Mouse (Mus musculus) neural tube, embryonic 12.5 days (tissue): ENCODE measurements around the gene Irf3. TPM values are rescaled to one million over a fixed set of nuclear protein-coding genes. Genes with fewer than 3 reads are reported as not detected.

Experiments used
- ATAC-seq: fragments of 200-750 bp; cut with Nextera tagmentation; 2 replicates; pipeline ENCODE4 v1.8.0; 2017; ENCODE audit warnings: low read depth, mild to moderate bottlenecking, moderate TSS enrichment, moderate library complexity; ENCODE audit not compliant: low FRiP score
- H3K27ac ChIP-seq: fragments of 300-500 bp; sonication (generic); 2 replicates; pipeline ENCODE4 v1.5.1; 2016
- H3K27me3 ChIP-seq: fragments of 300-500 bp; sonication (generic); replicated peaks from 2 replicates; pipeline ENCODE4 v1.6.1; 2016; ENCODE audit warnings: mild to moderate bottlenecking
- H3K36me3 ChIP-seq: fragments of 300-500 bp; sonication (generic); 2 replicates; pipeline ENCODE4 v1.6.1; 2016; ENCODE audit warnings: mild to moderate bottlenecking
- H3K4me1 ChIP-seq: fragments of 300-500 bp; sonication (generic); 2 replicates; pipeline ENCODE4 v1.6.1; 2016
- H3K4me2 ChIP-seq: fragments of 300-500 bp; sonication (generic); replicated peaks from 2 replicates; pipeline ENCODE4 v1.6.1; 2016; ENCODE audit warnings: mild to moderate bottlenecking
- H3K4me3 ChIP-seq: fragments of 300-500 bp; sonication (generic); 2 replicates; pipeline ENCODE4 v1.5.1; 2016
- H3K9ac ChIP-seq: fragments of 300-500 bp; sonication (generic); 2 replicates; pipeline ENCODE4 v1.6.1; 2016; ENCODE audit warnings: mild to moderate bottlenecking
- H3K9me3 ChIP-seq: fragments of 300-500 bp; sonication (generic); 2 replicates; pipeline ENCODE4 v1.6.1; 2016; ENCODE audit warnings: mild to moderate bottlenecking
- WGBS: fragments of 180-500 bp; shearing (Covaris S2); methylation state at CpG from one replicate; pipeline ENCODE4 v1.1.7; 2016; 5-methylcytosine and 5-hydroxymethylcytosine counted together
- polyA plus RNA-seq: library from polyadenylated mRNA; unstranded; fragments of >200 nt; fragmentation: Nextera tagmentation; extraction: Ambion mirVana; gene quantifications from 2 replicates; pipeline ENCODE4 v1.2.1, GENCODE M21; 2016

The Irf3 gene
- polyA plus RNA-seq, 1 experiment from 2014 or later, result 73.4 TPM

DNA sequence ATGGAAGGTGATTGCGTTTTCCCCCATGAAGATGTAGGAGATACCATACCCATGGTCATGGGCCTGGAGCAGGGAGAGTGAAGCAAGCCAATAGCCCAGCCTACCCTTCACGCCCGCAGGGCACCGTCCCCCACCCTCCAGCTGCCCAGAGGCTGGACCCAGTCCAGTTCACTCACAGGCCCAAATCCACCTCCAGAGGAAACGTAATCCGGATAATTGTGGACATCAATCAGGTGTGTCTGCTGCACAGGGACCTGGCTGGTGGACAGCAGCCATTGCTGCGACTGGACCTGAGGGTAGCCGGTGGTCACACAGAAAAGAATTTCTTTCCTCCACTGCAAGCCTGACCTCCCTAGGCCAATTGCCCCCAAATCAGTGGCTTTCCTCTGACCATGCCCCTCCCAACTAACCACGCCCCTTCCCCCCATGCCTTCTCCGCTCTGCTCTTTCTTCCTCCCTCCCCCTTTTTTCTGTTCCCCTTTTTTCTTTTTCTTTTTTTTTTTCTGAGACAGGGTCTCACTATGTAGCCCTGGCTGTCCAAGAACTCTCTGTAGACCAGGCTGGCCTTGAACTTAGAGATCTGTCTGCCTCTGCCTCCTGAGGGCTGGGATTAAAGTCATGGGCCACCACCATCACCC, 37.5 kb upstream of the Irf3 start:
- no peaks in the 10 kb centered on the region for H3K27me3 ChIP-seq
- H3K4me2 ChIP-seq, result no peak overlapping the region
- H3K27ac ChIP-seq, result no peak overlapping the region
- H3K9ac ChIP-seq, result no peak overlapping the region
- no peak for ATAC-seq
- peaks cover 53% of the 10 kb centered on the region for H3K36me3 ChIP-seq
- 89% methylated on average over 10 of the region's 10 CpGs for WGBS
- no peaks in the 10 kb centered on the region for H3K9me3 ChIP-seq
- no peaks in the 10 kb centered on the region for H3K4me1 ChIP-seq
- H3K4me3 ChIP-seq, result no peak overlapping the region

DNA sequence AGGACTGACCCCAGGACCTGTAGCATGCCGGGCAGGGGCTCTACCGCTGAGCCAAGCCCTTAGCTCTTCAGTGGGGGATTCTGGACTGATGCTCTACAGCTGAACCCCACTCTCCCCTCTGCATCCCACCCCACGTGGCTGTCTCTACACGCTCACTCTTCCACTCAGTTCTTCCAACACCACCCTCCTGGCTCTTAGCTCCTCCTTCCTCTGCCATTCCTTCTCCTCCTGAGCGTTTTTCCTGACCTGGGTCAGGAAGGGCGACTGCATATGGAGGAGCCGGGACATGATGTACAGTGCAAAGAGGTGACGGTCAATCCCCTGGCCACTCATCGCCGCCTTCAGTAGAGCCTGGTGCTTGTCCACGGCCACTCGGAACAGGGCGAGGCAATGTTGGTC, 36.9 kb upstream of the Irf3 start:
- no peak for ATAC-seq
- H3K9me3 ChIP-seq, result no peaks in the 10 kb centered on the region
- peaks cover 58% of the 10 kb centered on the region for H3K36me3 ChIP-seq

GRCm38 (mm10) chr7:44962337-44962736, 35.1 kb upstream of the Irf3 start:
- Histone ChIP-seq H3K4me1 (no peaks in the 10 kb centered on the region), H3K4me3 (no peak overlapping the region), H3K4me2 (no peak overlapping the region), H3K27me3 (no peaks in the 10 kb centered on the region), H3K36me3 (peaks cover 72% of the 10 kb centered on the region), H3K27ac (no peak overlapping the region), H3K9ac (no peak overlapping the region), H3K9me3 (no peaks in the 10 kb centered on the region)
- ATAC-seq, result no peak
- 83% methylated on average over 8 of the region's 8 CpGs for WGBS

More for the DNA sequence above, 36.9 kb upstream of the Irf3 start:
- 91% methylated on average over 13 of the region's 13 CpGs for WGBS
- H3K4me1 ChIP-seq, result no peaks in the 10 kb centered on the region
- no peaks in the 10 kb centered on the region for H3K27me3 ChIP-seq
- H3K4me3 ChIP-seq, result no peak overlapping the region
- H3K4me2 ChIP-seq, result no peak overlapping the region
- H3K9ac ChIP-seq, result no peak overlapping the region
- no peak overlapping the region for H3K27ac ChIP-seq

DNA sequence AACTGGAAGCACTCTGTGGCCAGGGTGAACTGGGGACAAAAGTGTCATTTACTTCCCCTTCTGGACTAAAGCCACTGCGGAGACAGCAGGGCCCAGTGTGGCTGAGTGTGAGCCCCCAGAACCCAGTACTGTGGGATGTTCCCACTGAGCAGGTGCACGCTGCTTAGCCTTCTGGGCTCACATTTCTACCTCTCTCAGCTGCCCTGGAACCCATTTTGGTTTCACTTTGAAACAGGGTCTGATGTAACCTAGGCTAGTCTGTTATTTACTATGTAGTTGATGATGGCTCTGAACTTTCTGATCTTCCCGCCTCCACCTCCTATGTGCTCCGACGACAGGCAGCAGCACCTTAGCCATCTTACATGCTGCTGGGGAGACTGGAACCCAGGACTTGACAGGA, 34.6 kb upstream of the Irf3 start:
- ATAC-seq, result no peak
- Histone ChIP-seq H3K4me1 (no peaks in the 10 kb centered on the region), H3K9ac (no peak overlapping the region), H3K4me2 (no peak overlapping the region), H3K36me3 (peaks cover 74% of the 10 kb centered on the region), H3K27me3 (no peaks in the 10 kb centered on the region), H3K27ac (no peak overlapping the region), H3K9me3 (no peaks in the 10 kb centered on the region), H3K4me3 (no peak overlapping the region)
- 89% methylated on average over 5 of the region's 5 CpGs for WGBS

DNA sequence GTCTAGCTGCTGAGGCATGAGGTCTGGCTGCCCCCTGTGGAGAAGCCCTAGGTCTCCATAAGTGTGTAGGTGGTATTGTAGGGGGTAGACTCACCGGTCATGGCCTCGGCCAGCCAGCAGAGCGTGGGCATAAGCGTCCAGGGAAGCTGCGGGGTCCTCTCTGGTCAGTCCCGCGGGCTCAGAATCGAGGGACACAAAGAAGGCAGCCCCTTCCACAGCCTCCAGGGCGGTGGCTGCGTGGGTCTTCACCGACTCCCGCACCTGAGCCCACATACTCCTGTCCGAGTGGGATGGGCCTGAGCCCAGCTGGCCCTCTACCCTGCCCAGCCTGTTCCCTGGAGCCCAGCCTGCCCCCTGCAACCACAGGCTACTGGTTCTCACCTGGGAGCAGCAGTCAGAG, 32.5 kb upstream of the Irf3 start:
- Histone ChIP-seq H3K4me2 (no peak overlapping the region), H3K27me3 (no peaks in the 10 kb centered on the region), H3K27ac (no peak overlapping the region), H3K9me3 (no peaks in the 10 kb centered on the region), H3K9ac (no peak overlapping the region), H3K4me3 (no peak overlapping the region; the same call in 1 of the 2 replicates), H3K4me1 (no peaks in the 10 kb centered on the region), H3K36me3 (peaks cover 63% of the 10 kb centered on the region)
- no peak for ATAC-seq
- 97% methylated on average over 13 of the region's 13 CpGs for WGBS

DNA sequence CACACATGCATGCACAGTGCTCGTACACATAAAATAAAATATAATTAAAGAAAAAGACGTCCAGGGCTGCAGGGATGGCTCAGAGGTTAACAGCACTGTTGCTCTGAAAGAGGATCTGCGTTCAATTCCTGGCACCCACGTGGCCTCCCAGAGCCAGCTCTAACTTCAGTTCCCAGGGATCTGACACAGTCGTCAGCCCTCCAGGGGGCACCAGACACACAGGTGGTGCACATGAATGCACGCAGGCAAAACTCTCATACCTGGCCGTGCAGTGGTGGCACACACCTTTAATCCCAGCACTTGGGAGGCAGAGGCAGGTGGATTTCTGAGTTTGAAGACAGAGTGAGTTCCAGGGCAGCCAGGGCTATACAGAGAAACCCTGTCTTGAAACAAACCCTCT, 31.5 kb upstream of the Irf3 start:
- peaks cover 57% of the 10 kb centered on the region for H3K36me3 ChIP-seq
- 79% methylated on average over 7 of the region's 7 CpGs for WGBS
- H3K27ac ChIP-seq, result no peak overlapping the region
- H3K27me3 ChIP-seq, result no peaks in the 10 kb centered on the region
- no peak overlapping the region for H3K9ac ChIP-seq
- no peak for ATAC-seq
- no peak overlapping the region for H3K4me2 ChIP-seq
- H3K4me3 ChIP-seq, result no peak overlapping the region
- H3K9me3 ChIP-seq, result no peaks in the 10 kb centered on the region
- peaks cover 7% of the 10 kb centered on the region for H3K4me1 ChIP-seq

DNA sequence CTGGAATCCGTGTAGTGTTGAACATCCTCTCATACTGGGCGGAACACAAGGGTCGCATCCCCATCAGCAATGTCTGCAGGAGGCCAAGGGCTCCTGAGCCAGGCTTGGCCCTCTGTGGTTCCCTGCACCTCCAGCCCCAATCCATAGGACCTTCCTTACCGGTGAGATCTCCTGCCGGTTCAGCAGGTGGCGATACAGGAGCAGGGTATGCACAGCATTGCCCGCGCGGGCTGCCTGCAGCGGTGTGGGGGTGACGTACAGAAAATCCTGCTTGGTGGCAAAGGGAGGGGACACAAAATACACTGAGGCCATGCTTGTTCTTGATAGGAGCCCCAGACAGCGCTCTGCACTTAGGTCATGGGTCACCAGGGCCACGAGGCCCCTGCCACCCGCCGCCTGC, 30.8 kb upstream of the Irf3 start:
- Histone ChIP-seq H3K4me1 (peaks cover 12% of the 10 kb centered on the region), H3K27ac (no peak overlapping the region), H3K4me2 (no peak overlapping the region), H3K27me3 (no peaks in the 10 kb centered on the region), H3K36me3 (peaks cover 53% of the 10 kb centered on the region), H3K4me3 (no peak overlapping the region), H3K9ac (peak overlapping the region; percentile 38; the same call in 1 of the 2 replicates), H3K9me3 (no peaks in the 10 kb centered on the region)
- WGBS, result 76% methylated on average over 15 of the region's 15 CpGs
- no peak for ATAC-seq

GRCm38 (mm10) chr7:44970231-44970691, 27.2 kb upstream of the Irf3 start:
- H3K9me3 ChIP-seq, result no peaks in the 10 kb centered on the region
- peak overlapping the region; percentile 54 for H3K4me3 ChIP-seq
- ATAC-seq, result peak; percentile 94
- H3K36me3 ChIP-seq, result peaks cover 23% of the 10 kb centered on the region
- peak overlapping the region; percentile 51 for H3K27ac ChIP-seq
- no peaks in the 10 kb centered on the region for H3K27me3 ChIP-seq
- peaks cover 29% of the 10 kb centered on the region for H3K4me1 ChIP-seq
- H3K9ac ChIP-seq, result peak overlapping the region; percentile 67
- under 1% methylated on average over 36 of the region's 36 CpGs for WGBS
- H3K4me2 ChIP-seq, result peak overlapping the region; percentile 72

GRCm38 (mm10) chr7:44971142-44971541, 26.3 kb upstream of the Irf3 start:
- Histone ChIP-seq H3K9ac (peak overlapping the region; percentile 67), H3K36me3 (peaks cover 19% of the 10 kb centered on the region), H3K27ac (peak overlapping the region; percentile 51), H3K9me3 (no peaks in the 10 kb centered on the region), H3K27me3 (no peaks in the 10 kb centered on the region), H3K4me3 (peak overlapping the region; percentile 54), H3K4me1 (peaks cover 32% of the 10 kb centered on the region), H3K4me2 (peak overlapping the region; percentile 72)
- no peak for ATAC-seq
- 77% methylated on average over 7 of the region's 7 CpGs for WGBS

GRCm38 (mm10) chr7:44973415-44974130, 23.9 kb upstream of the Irf3 start:
- Histone ChIP-seq H3K4me3 (peak overlapping the region; percentile 46), H3K36me3 (peaks cover 31% of the 10 kb centered on the region), H3K9me3 (no peaks in the 10 kb centered on the region), H3K27me3 (no peaks in the 10 kb centered on the region), H3K9ac (peak overlapping the region; percentile 64), H3K4me2 (peak overlapping the region; percentile 81), H3K4me1 (peaks cover 32% of the 10 kb centered on the region), H3K27ac (peak overlapping the region; percentile 64; the same call in 1 of the 2 replicates)
- 42% methylated on average over 14 of the region's 14 CpGs for WGBS
- ATAC-seq, result no peak

- peak within 1 kb of the TSS; percentile 64 for H3K9ac ChIP-seq
- WGBS, result 2% methylated on average over 22 of the region's 22 CpGs
- H3K9me3 ChIP-seq, result no peaks in the 10 kb centered on the region
- H3K36me3 ChIP-seq, result peaks cover 40% of the 10 kb centered on the region
- H3K4me2 ChIP-seq, result peak within 1 kb of the TSS; percentile 81
- H3K4me1 ChIP-seq, result peaks cover 32% of the 10 kb centered on the region
- peak within 1 kb of the TSS; percentile 80 for H3K27ac ChIP-seq
- no peaks in the 10 kb centered on the region for H3K27me3 ChIP-seq
- peak; percentile 48 for ATAC-seq
- peak within 1 kb of the TSS; percentile 46 for H3K4me3 ChIP-seq
Measured at GRCm38 (mm10) chr7:44974383-44975116, 22.9 kb upstream of the Irf3 start, which contains the start of gene Cpt1c. Cpt1c (minus strand) TSS chr7:44974851.

DNA sequence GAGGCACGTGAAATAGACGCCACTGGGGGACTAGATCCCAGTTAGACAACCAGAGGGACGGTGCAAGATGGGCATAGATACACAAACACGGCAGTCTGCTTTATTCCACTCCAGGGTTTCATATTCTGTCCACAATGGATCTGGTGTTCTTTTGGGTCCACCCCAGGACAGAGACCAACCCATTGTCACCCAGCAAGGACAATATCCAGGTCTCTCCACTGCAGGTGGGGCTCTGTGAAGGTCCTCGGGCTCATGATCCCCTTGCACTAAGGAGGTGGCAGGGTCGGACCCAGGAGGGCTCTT, 22.4 kb upstream of the Irf3 start:
- WGBS, result 29% methylated on average over 6 of the region's 6 CpGs
- H3K9ac ChIP-seq, result no peak overlapping the region

More for the DNA sequence above, 22.4 kb upstream of the Irf3 start:
- H3K36me3 ChIP-seq, result peaks cover 45% of the 10 kb centered on the region
- no peak for ATAC-seq
- H3K4me3 ChIP-seq, result peak overlapping the region; percentile 46; the same call in 1 of the 2 replicates
- no peaks in the 10 kb centered on the region for H3K9me3 ChIP-seq
- peak overlapping the region; percentile 81 for H3K4me2 ChIP-seq
- H3K4me1 ChIP-seq, result peaks cover 32% of the 10 kb centered on the region
- no peaks in the 10 kb centered on the region for H3K27me3 ChIP-seq
- 0 out of 2 replicates have a peak overlapping the region, but pooled peaks have one; percentile 57 for H3K27ac ChIP-seq
